Mouse (Mus musculus) olfactory bulb, adult 2 months (tissue): ENCODE results near the gene Tbrg1.

Experiments
- CTCF ChIP-seq: fragments of 200-500 bp; IDR thresholded peaks from 2 replicates; pipeline ENCODE4 v1.5.1; 2012; ENCODE audit warnings: low read depth, mild to moderate bottlenecking, low read length, moderate library complexity; ENCODE audit not compliant: insufficient read depth
- POLR2A ChIP-seq: fragments of 200-500 bp; IDR thresholded peaks from 2 replicates; pipeline ENCODE4 v1.6.1; 2012; ENCODE audit warnings: mild to moderate bottlenecking, low read depth, low read length, moderate library complexity; ENCODE audit not compliant: insufficient read depth

GRCm38 (mm10) chr9:37626103-37626567, 31.0 kb downstream of the Tbrg1 start:
- TF ChIP-seq POLR2A (no peak), CTCF (no peak)
